Mouse (Mus musculus): Measurements from ENCODE around the gene Bsph1. TPM values are rescaled to one million over a fixed set of nuclear protein-coding genes. Genes with fewer than 3 reads are reported as not detected.

Gene Bsph1
- not detected for polyA plus RNA-seq (2014; fragmentation: Illumina TruSeq; extraction: RNeasy Lipid Tissue Mini Kit (QIAGEN cat#74804); ENCODE audit: low read depth, low replicate concordance)

GRCm38 (mm10) chr7:13450541-13450940 is at the start of gene Bsph1:
TSS of gene Bsph1 (plus strand) at chr7:13450841.

Other genes starting within 250 kb of the Bsph1 start
- gene Vmn1r89, start 237.8 kb upstream of the Bsph1 start, polyA plus RNA-seq (2014; fragmentation: Illumina TruSeq; extraction: RNeasy Lipid Tissue Mini Kit (QIAGEN cat#74804); ENCODE audit: low read depth, low replicate concordance) = not detected
- gene Lig1, start 173.6 kb upstream of the Bsph1 start, polyA plus RNA-seq (2014; fragmentation: Illumina TruSeq; extraction: RNeasy Lipid Tissue Mini Kit (QIAGEN cat#74804); ENCODE audit: low read depth, low replicate concordance) = 10.1 TPM
- gene Zswim9, start 172.1 kb upstream of the Bsph1 start, polyA plus RNA-seq (2014; fragmentation: Illumina TruSeq; extraction: RNeasy Lipid Tissue Mini Kit (QIAGEN cat#74804); ENCODE audit: low read depth, low replicate concordance) = 8.3 TPM
- 3.4 TPM for gene Pla2g4c, start 126.2 kb upstream of the Bsph1 start, polyA plus RNA-seq (2014; fragmentation: Illumina TruSeq; extraction: RNeasy Lipid Tissue Mini Kit (QIAGEN cat#74804); ENCODE audit: low read depth, low replicate concordance)
- not detected for gene Cabp5, start 52.7 kb upstream of the Bsph1 start, polyA plus RNA-seq (2014; fragmentation: Illumina TruSeq; extraction: RNeasy Lipid Tissue Mini Kit (QIAGEN cat#74804); ENCODE audit: low read depth, low replicate concordance)
- not detected for gene Bsph2, start 120.2 kb downstream of the Bsph1 start, polyA plus RNA-seq (2014; fragmentation: Illumina TruSeq; extraction: RNeasy Lipid Tissue Mini Kit (QIAGEN cat#74804); ENCODE audit: low read depth, low replicate concordance)
- not detected for gene Sult2a5, start 173.1 kb downstream of the Bsph1 start, polyA plus RNA-seq (2014; fragmentation: Illumina TruSeq; extraction: RNeasy Lipid Tissue Mini Kit (QIAGEN cat#74804); ENCODE audit: low read depth, low replicate concordance)